Mouse (Mus musculus) heart, adult 8-10 months (tissue): ENCODE measurements around the gene Rnf19b. TPM values are rescaled to one million over a fixed set of nuclear protein-coding genes. Genes with fewer than 3 reads are reported as not detected.

Experiments
- DNase-seq: peaks from one replicate; pipeline ENCODE4 v3.0.0; 2022; ENCODE audit warnings: low spot score
- total RNA-seq, 4 experiments: library from RNA; stranded (reverse); gene quantifications; 2 replicates each; pipeline ENCODE4 v1.2.4; 2022

Rnf19b gene
- 10 to 100 TPM; 26.0 to 30.0 (median 27.7) TPM for total RNA-seq

GRCm38 (mm10) chr4:129058207-129059092 is at the start of gene Rnf19b:
Gene Rnf19b (plus strand): TSS chr4:129058271.
- no peak for DNase-seq

GRCm38 (mm10) chr4:129008672-129009071 is 49.4 kb upstream of the Rnf19b start:
- no peak for DNase-seq

GRCm38 (mm10) chr4:129009521-129009920 is 48.5 kb upstream of the Rnf19b start:
- DNase-seq = no peak

- no peak for DNase-seq
Measured at GRCm38 (mm10) chr4:129011604-129012121, 46.4 kb upstream of the Rnf19b start.

- no peak for DNase-seq
Measured at GRCm38 (mm10) chr4:129013151-129013864, 44.8 kb upstream of the Rnf19b start.

GRCm38 (mm10) chr4:129016329-129016728 is 41.7 kb upstream of the Rnf19b start:
- DNase-seq = no peak

GRCm38 (mm10) chr4:129017150-129017549 is 40.9 kb upstream of the Rnf19b start:
- DNase-seq = no peak

GRCm38 (mm10) chr4:129018788-129019435 is 39.2 kb upstream of the Rnf19b start:
- no peak for DNase-seq

GRCm38 (mm10) chr4:129019788-129020187 is 38.3 kb upstream of the Rnf19b start:
- no peak for DNase-seq

- DNase-seq = peak; percentile 93
Measured at GRCm38 (mm10) chr4:129020454-129020853, 37.6 kb upstream of the Rnf19b start.

GRCm38 (mm10) chr4:129021426-129021825 is 36.6 kb upstream of the Rnf19b start:
- no peak for DNase-seq

- no peak for DNase-seq
Measured at GRCm38 (mm10) chr4:129021886-129022285, 36.2 kb upstream of the Rnf19b start.

- no peak for DNase-seq
Measured at GRCm38 (mm10) chr4:129023884-129024283, 34.2 kb upstream of the Rnf19b start.

- DNase-seq = peak; percentile 81
Measured at GRCm38 (mm10) chr4:129024775-129025174, 33.3 kb upstream of the Rnf19b start.

GRCm38 (mm10) chr4:129025707-129026106 is 32.4 kb upstream of the Rnf19b start:
- DNase-seq = no peak

GRCm38 (mm10) chr4:129030746-129031145 is 27.3 kb upstream of the Rnf19b start:
- DNase-seq = no peak

GRCm38 (mm10) chr4:129031408-129031965 is 26.6 kb upstream of the Rnf19b start:
- DNase-seq = no peak

- no peak for DNase-seq
Measured at GRCm38 (mm10) chr4:129032133-129032962, 25.7 kb upstream of the Rnf19b start.

- DNase-seq = peak; percentile 59
Measured at GRCm38 (mm10) chr4:129032963-129033951, 24.8 kb upstream of the Rnf19b start.
